Mouse (Mus musculus): Measurements from ENCODE around the gene Amotl2. TPM values are rescaled to one million over a fixed set of nuclear protein-coding genes. Genes with fewer than 3 reads are reported as not detected.

The Amotl2 gene
- polyA plus RNA-seq, 1 experiment from 2014 or later, result 72.4 TPM

- Histone ChIP-seq H3K9ac (ENCODE audit: low read length) (peak overlapping the region; percentile 64), H3K4me1 (replicated peaks; ENCODE audit: control insufficient read depth, insufficient read depth, low read length) (peaks cover 21% of the 10 kb centered on the region; the same call in 1 of the 2 replicates), H3K36me3 (ENCODE audit: control insufficient read depth, insufficient read depth, low read length) (no peaks in the 10 kb centered on the region), H3K4me2 (ENCODE audit: low read depth, low read length, severe bottlenecking) (peak overlapping the region; percentile 72), H3K27me3 (ENCODE audit: control insufficient read depth, insufficient read depth, low read length) (no peaks in the 10 kb centered on the region), H3K4me3 (ENCODE audit: low read depth, low read length) (peak overlapping the region; percentile 41), H3K27ac (ENCODE audit: low read depth, low read length) (peak overlapping the region; percentile 79), H3K9me3 (ENCODE audit: control insufficient read depth, low read length) (no peaks in the 10 kb centered on the region)
- WGBS, result under 1% methylated on average over 44 of the region's 44 CpGs
- DNase-seq (ENCODE audit: low spot score) (peak; percentile 85), ATAC-seq (replicated peaks; ENCODE audit: low FRiP score) (peak; percentile 87)
Observed at GRCm38 (mm10) chr9:102689940-102690642, 26.4 kb upstream of the Amotl2 start.

DNA sequence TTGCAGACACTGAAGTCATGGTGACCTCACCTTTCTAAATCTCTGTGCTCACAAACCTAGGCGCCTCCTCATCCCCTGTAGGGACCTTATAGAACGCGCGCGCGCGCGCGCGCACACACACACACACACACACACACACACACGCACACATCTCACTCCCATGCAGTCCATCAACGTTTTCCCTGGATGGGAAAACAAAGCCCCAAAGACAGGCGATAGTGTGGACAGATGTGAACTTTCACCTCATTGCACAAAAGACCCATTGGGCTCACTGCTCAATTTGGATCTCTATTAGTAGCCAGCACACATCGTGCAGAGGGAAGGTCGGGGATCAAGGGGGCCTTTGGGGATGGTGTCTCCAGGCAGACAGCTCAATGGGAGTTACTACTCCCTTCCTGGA is 25.6 kb upstream of the Amotl2 start:
- DNase-seq (ENCODE audit: low spot score) (peak; percentile 63), ATAC-seq (replicated peaks; ENCODE audit: low FRiP score) (peak; percentile 42)
- Histone ChIP-seq H3K36me3 (ENCODE audit: control insufficient read depth, insufficient read depth, low read length) (no peaks in the 10 kb centered on the region), H3K27me3 (ENCODE audit: control insufficient read depth, insufficient read depth, low read length) (no peaks in the 10 kb centered on the region), H3K9me3 (ENCODE audit: control insufficient read depth, low read length) (no peaks in the 10 kb centered on the region), H3K4me2 (ENCODE audit: low read depth, low read length, severe bottlenecking) (peak overlapping the region; percentile 72), H3K4me3 (ENCODE audit: low read depth, low read length) (peak overlapping the region; percentile 41), H3K27ac (ENCODE audit: low read depth, low read length) (peak overlapping the region; percentile 79), H3K4me1 (replicated peaks; ENCODE audit: control insufficient read depth, insufficient read depth, low read length) (peaks cover 21% of the 10 kb centered on the region; the same call in 1 of the 2 replicates), H3K9ac (ENCODE audit: low read length) (peak overlapping the region; percentile 64)
- WGBS, result under 1% methylated on average over 15 of the region's 15 CpGs

- H3K4me1 ChIP-seq (replicated peaks; ENCODE audit: control insufficient read depth, insufficient read depth, low read length), result peaks cover 20% of the 10 kb centered on the region; the same call in 1 of the 2 replicates
- no peak for DNase-seq (ENCODE audit: low spot score)
- H3K9me3 ChIP-seq (ENCODE audit: control insufficient read depth, low read length), result no peaks in the 10 kb centered on the region
- ATAC-seq (replicated peaks; ENCODE audit: low FRiP score), result no peak
- no peaks in the 10 kb centered on the region for H3K36me3 ChIP-seq (ENCODE audit: control insufficient read depth, insufficient read depth, low read length)
- no peak overlapping the region for H3K4me3 ChIP-seq (ENCODE audit: low read depth, low read length)
- no peaks in the 10 kb centered on the region for H3K27me3 ChIP-seq (ENCODE audit: control insufficient read depth, insufficient read depth, low read length)
- no peak overlapping the region for H3K9ac ChIP-seq (ENCODE audit: low read length)
- WGBS, result 49% methylated on average over 9 of the region's 9 CpGs
- H3K27ac ChIP-seq (ENCODE audit: low read depth, low read length), result no peak overlapping the region
- no peak overlapping the region for H3K4me2 ChIP-seq (ENCODE audit: low read depth, low read length, severe bottlenecking)
Observed at GRCm38 (mm10) chr9:102692564-102693475, 23.7 kb upstream of the Amotl2 start.

- DNase-seq (ENCODE audit: low spot score) (no peak), ATAC-seq (replicated peaks; ENCODE audit: low FRiP score) (no peak)
- H3K27ac ChIP-seq (ENCODE audit: low read depth, low read length), result no peak overlapping the region
- no peak overlapping the region for H3K9ac ChIP-seq (ENCODE audit: low read length)
- 92% methylated on average over 6 of the region's 6 CpGs for WGBS
- H3K4me1 ChIP-seq (replicated peaks; ENCODE audit: control insufficient read depth, insufficient read depth, low read length), result no peaks in the 10 kb centered on the region
- H3K4me3 ChIP-seq (ENCODE audit: low read depth, low read length), result no peak overlapping the region
- no peaks in the 10 kb centered on the region for H3K27me3 ChIP-seq (ENCODE audit: control insufficient read depth, insufficient read depth, low read length)
- no peaks in the 10 kb centered on the region for H3K36me3 ChIP-seq (ENCODE audit: control insufficient read depth, insufficient read depth, low read length)
- H3K4me2 ChIP-seq (ENCODE audit: low read depth, low read length, severe bottlenecking), result no peak overlapping the region
- peaks cover 2% of the 10 kb centered on the region; the same call in 1 of the 2 replicates for H3K9me3 ChIP-seq (ENCODE audit: control insufficient read depth, low read length)
Observed at GRCm38 (mm10) chr9:102701042-102701441, 15.4 kb upstream of the Amotl2 start.

DNA sequence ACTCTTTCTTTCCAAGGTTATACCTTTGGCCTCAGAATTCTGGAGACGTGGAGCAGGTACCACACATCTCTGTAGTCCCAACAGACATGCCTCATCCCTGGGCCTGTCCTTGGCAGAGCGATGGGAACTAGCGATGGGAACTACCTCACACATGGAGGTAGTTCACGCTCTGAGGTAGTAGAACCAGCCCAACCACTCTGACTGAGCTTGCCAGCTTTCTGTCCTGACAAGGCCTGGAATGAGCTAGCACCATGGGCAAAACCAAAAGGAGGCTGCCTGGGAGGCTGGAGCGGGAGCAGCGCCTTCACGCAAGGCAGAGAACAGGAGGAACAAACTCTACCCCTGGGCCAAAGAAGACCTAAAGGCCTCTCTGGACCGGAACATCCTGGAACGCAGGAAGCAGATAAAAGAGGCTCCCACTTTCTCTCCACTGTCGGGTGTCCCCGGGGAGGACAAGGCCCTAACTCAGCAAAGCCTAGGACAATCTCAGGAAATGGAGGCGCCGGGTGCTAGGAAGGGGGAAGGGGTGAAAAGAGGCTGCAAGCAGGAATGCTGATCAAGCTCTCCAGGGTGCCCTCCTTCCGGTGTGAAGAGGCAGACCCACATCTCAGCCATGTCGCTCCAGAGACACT is 6.9 kb upstream of the Amotl2 start:
- DNase-seq (ENCODE audit: low spot score), result no peak

GRCm38 (mm10) chr9:102710520-102710919 is 6.0 kb upstream of the Amotl2 start:
- H3K36me3 ChIP-seq (ENCODE audit: control insufficient read depth, insufficient read depth, low read length), result no peaks in the 10 kb centered on the region
- no peak for ATAC-seq (replicated peaks; ENCODE audit: low FRiP score)
- H3K27me3 ChIP-seq (ENCODE audit: control insufficient read depth, insufficient read depth, low read length), result no peaks in the 10 kb centered on the region
- H3K9ac ChIP-seq (ENCODE audit: low read length), result no peak overlapping the region
- H3K4me3 ChIP-seq (ENCODE audit: low read depth, low read length), result no peak overlapping the region
- WGBS, result 81% methylated on average over 5 of the region's 5 CpGs
- DNase-seq (ENCODE audit: low spot score), result no peak
- H3K9me3 ChIP-seq (ENCODE audit: control insufficient read depth, low read length), result no peaks in the 10 kb centered on the region
- peaks cover 2% of the 10 kb centered on the region for H3K4me1 ChIP-seq (replicated peaks; ENCODE audit: control insufficient read depth, insufficient read depth, low read length)
- H3K27ac ChIP-seq (ENCODE audit: low read depth, low read length), result no peak overlapping the region
- H3K4me2 ChIP-seq (ENCODE audit: low read depth, low read length, severe bottlenecking), result no peak overlapping the region

More for the DNA sequence above, 6.9 kb upstream of the Amotl2 start:
- no peak overlapping the region for H3K9ac ChIP-seq (ENCODE audit: low read length)
- WGBS, result 70% methylated on average over 15 of the region's 15 CpGs
- H3K9me3 ChIP-seq (ENCODE audit: control insufficient read depth, low read length), result no peaks in the 10 kb centered on the region
- no peaks in the 10 kb centered on the region for H3K36me3 ChIP-seq (ENCODE audit: control insufficient read depth, insufficient read depth, low read length)
- H3K4me3 ChIP-seq (ENCODE audit: low read depth, low read length), result no peak overlapping the region
- no peaks in the 10 kb centered on the region for H3K4me1 ChIP-seq (replicated peaks; ENCODE audit: control insufficient read depth, insufficient read depth, low read length)
- no peaks in the 10 kb centered on the region for H3K27me3 ChIP-seq (ENCODE audit: control insufficient read depth, insufficient read depth, low read length)
- no peak overlapping the region for H3K4me2 ChIP-seq (ENCODE audit: low read depth, low read length, severe bottlenecking)
- ATAC-seq (replicated peaks; ENCODE audit: low FRiP score), result no peak
- no peak overlapping the region for H3K27ac ChIP-seq (ENCODE audit: low read depth, low read length)

DNA sequence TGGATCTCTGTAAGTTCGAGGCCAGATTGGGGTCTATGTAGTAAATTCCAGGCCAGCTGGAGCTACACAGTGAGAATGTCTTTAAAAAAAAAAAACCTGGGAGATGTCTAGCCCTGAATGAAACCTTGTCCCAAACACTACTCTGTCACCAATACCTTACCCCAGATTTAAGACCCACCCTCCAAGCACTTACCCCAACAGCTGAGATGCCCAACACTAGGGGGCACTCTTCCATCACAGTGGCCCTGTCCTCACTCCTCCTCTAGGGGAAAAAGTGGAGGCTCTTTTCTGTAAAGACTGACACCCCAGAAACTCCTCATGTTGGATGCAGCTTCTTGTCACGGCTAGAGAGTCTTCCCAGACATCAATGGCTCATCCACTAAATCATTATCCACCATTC is 2.7 kb upstream of the Amotl2 start:
- DNase-seq (ENCODE audit: low spot score) (no peak), ATAC-seq (replicated peaks; ENCODE audit: low FRiP score) (no peak)
- H3K4me2 ChIP-seq (ENCODE audit: low read depth, low read length, severe bottlenecking), result no peak overlapping the region
- H3K9ac ChIP-seq (ENCODE audit: low read length), result no peak overlapping the region
- peaks cover 14% of the 10 kb centered on the region for H3K4me1 ChIP-seq (replicated peaks; ENCODE audit: control insufficient read depth, insufficient read depth, low read length)
- no peaks in the 10 kb centered on the region for H3K27me3 ChIP-seq (ENCODE audit: control insufficient read depth, insufficient read depth, low read length)
- no peaks in the 10 kb centered on the region for H3K36me3 ChIP-seq (ENCODE audit: control insufficient read depth, insufficient read depth, low read length)
- 56% methylated on average over 2 of the region's 2 CpGs for WGBS
- H3K9me3 ChIP-seq (ENCODE audit: control insufficient read depth, low read length), result no peaks in the 10 kb centered on the region
- no peak overlapping the region for H3K27ac ChIP-seq (ENCODE audit: low read depth, low read length)
- H3K4me3 ChIP-seq (ENCODE audit: low read depth, low read length), result no peak overlapping the region

DNA sequence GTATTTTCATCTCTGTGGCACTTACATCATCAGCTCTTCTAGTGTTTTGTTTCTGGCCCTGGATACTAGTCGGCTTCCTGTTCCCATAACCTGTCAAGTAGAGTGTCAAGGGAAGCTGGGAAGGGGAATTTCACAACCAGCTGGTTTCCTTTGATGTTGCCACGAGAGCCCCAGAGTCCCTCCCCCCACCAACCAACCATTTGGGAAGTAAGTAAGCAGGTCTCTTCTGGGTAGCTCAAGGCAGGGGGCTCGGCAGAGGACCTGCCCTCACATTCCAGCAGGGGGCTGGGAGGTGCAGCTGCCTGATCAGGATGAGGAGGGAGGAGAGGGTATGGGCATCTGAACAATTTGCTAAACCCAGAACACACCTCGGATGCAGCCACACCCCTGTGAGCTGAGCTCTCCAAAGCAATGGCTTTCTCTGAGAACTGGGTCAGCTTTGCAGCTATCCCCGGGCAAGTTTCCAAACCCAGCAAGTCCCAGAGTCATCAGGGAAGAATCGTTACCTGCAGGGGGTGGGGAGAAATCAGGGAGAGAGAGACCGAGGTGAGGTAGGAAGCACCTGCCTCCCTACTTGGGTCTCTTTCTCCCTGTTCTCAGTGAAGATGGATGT is 1.5 kb upstream of the Amotl2 start:
- DNase-seq (ENCODE audit: low spot score), result no peak
- ATAC-seq (replicated peaks; ENCODE audit: low FRiP score), result no peak
- Histone ChIP-seq H3K4me1 (replicated peaks; ENCODE audit: control insufficient read depth, insufficient read depth, low read length) (peaks cover 19% of the 10 kb centered on the region), H3K27me3 (ENCODE audit: control insufficient read depth, insufficient read depth, low read length) (no peaks in the 10 kb centered on the region), H3K9ac (ENCODE audit: low read length) (peak overlapping the region; percentile 17; the same call in 1 of the 2 replicates), H3K4me2 (ENCODE audit: low read depth, low read length, severe bottlenecking) (no peak overlapping the region), H3K36me3 (ENCODE audit: control insufficient read depth, insufficient read depth, low read length) (no peaks in the 10 kb centered on the region), H3K4me3 (ENCODE audit: low read depth, low read length) (no peak overlapping the region), H3K9me3 (ENCODE audit: control insufficient read depth, low read length) (no peaks in the 10 kb centered on the region), H3K27ac (ENCODE audit: low read depth, low read length) (no peak overlapping the region)
- WGBS, result 10% methylated on average over 7 of the region's 7 CpGs

Measured in forebrain, embryonic 11.5 days (tissue).